Mouse (Mus musculus) heart, postnatal 0 days (tissue): Measurements from ENCODE around the gene Hjurp.

ENCODE experiments used
- CTCF ChIP-seq: IDR thresholded peaks from 2 replicates; pipeline ENCODE4 v1.5.1; 2016; ENCODE audit warnings: antibody characterized with exemption, control low read depth, low read depth
- EP300 ChIP-seq: IDR thresholded peaks from 2 replicates; pipeline ENCODE4 v1.6.1; 2016; ENCODE audit warnings: antibody characterized with exemption, low read depth

GRCm38 (mm10) chr1:88298686-88299528 lies 21.5 kb upstream of the Hjurp start:
- TF ChIP-seq CTCF (no peak), EP300 (no peak)
